Mouse (Mus musculus) kidney, postnatal 4 days (tissue): ENCODE data around the gene 1700018G05Rik.
"Not testable (repeated sequence)": the region's sequence is repeated elsewhere in the genome, so short reads cannot be mapped to it uniquely, and the experiment has no call there.

Experiments used
- DNase-seq, 2 experiments: peaks; one replicate each; pipeline ENCODE4 v3.0.0; 2021; ENCODE audit warnings: mixed read lengths in 2 of 2

1700018G05Rik gene

GRCm38 (mm10) chrX:102928072-102928471 lies at the start of gene 1700018G05Rik:
Gene 1700018G05Rik, plus strand, starts transcription at chrX:102928372.
- not testable (repeated sequence) for DNase-seq

DNA sequence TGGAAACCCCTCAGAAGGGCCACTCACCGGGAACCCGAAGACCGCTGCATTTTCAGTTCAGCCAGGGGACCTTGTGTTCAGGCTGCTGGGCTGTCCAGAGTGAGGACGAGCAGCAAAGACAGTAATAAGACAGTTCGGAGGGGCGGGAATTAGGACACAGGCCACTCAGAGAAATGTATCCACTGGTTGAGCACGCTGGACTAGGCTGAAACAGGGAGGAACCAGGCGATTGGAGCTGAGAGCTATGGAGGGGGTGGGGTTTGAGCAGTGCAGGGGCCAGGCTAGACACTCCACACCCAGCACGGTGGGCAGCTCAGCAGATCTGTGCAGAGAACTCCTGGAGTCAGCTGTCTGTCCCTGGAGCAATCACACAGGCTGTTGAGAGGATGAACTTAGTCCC lies 19.6 kb upstream of the 1700018G05Rik start, which contains the start of the genes Dmrtc1a and 1700011M02Rik:
Gene Dmrtc1a (minus strand): TSS at position 101 of the 400 bp plus-strand sequence.
Gene 1700011M02Rik (plus strand): TSS at position 319 of the 400 bp plus-strand sequence.
- not testable (repeated sequence) for DNase-seq

DNA sequence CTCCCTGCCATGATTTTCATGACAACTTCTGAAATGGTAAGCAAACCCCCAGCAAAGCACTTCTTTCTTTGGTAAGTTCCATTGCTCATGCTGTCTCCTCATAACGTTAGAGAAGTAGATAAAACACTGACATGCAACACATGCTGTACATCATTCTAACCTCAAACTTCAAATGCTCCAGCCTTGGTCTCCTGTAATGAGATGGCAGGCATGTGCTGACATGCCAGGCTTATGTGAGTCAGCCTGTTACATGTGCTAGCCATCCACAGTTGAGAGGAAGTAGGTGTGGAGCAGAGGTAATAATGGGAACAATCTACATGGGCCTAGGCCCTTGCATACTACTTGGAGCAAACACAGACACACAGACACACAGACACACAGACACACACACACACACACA lies 13.3 kb upstream of the 1700018G05Rik start:
- not testable (repeated sequence) for DNase-seq

DNA sequence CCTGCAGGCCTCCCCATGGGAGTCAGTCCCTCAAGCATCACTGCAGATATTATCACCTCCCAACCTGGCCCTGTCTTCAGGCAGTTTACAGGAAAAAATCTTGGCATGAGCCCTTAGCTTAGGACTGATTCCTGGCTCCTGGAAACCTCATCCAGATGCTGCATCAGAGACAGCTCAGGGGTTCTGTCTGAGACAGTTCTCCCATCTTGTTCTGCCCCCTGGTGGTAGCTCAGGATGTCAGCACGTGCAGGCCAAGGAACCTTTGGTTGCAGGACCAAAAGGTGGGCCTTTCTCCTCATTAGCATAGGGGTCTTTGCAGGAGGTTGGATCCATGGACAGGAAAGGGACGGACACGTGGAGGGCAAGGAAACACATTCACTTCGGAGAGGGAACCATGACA lies 1.5 kb upstream of the 1700018G05Rik start:
- DNase-seq = peak; percentile 52 to 56

- DNase-seq = peak in 1 of 2 experiments; percentile 2
Measured at GRCm38 (mm10) chrX:102932992-102933570, 4.9 kb downstream of the 1700018G05Rik start.

DNA sequence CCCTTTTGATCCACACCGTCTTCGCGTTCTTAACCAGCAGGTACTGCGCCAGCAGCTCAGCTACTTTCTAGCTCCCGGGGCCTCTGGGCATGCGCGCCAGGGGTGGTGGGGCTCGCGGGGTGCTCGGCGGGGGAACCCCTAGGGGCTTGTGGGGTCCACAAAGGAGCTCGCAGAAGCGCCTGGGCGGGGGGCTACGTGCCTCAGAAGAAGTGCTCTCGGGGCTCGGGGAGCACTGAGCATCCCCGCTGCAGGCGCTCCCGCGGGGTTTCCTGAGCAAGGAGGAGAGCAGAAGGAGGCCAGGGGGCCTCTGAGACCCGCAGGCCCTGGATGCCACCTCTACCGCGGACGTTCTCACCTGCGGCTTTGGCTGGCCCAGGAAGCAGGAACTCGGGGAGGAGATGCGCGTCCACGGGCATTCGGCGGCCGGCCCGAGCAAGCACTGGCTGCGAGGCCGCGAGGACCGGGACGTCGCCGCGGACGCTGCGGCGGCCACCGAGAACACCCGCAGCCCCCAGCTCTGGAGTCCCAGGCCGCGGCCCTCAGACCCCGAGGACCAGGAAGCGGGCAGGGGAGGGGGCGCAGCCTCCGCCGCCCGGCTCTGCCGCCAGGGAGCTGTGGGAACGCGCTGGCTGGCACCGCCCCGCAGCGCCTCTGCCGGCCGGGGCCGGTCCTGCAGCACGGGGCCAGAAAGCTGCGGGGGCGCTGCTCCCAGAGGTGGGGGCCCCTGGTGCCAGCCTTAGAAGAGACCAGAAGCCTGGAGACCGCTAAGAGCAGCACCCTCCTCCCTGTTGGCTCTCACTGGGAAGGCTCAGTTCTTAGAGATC lies 5.6 kb downstream of the 1700018G05Rik start:
- peak; percentile 61 to 71 for DNase-seq

- no peak for DNase-seq
Measured at GRCm38 (mm10) chrX:102934395-102934764, 6.2 kb downstream of the 1700018G05Rik start.

DNA sequence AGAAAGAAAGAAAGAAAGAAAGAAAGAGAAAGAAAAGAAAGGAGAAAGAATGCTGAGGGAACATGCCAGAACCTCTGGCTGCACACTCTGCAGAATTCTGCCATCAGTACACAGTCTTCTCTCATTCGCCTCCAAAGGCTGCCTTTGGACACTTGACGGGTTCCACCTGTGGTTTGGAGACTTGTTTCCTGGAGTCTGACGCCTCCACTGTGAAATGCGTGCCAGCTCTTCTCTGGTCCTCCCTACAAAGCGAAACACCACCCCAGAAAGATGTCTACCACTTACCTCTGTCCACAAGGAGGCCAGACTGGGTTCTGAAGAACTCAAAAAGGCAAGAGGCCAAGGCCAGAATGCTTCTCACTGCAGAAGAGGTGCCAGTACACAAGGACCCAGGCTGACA lies 8.6 kb downstream of the 1700018G05Rik start:
- DNase-seq = peak; percentile 10 to 21

DNA sequence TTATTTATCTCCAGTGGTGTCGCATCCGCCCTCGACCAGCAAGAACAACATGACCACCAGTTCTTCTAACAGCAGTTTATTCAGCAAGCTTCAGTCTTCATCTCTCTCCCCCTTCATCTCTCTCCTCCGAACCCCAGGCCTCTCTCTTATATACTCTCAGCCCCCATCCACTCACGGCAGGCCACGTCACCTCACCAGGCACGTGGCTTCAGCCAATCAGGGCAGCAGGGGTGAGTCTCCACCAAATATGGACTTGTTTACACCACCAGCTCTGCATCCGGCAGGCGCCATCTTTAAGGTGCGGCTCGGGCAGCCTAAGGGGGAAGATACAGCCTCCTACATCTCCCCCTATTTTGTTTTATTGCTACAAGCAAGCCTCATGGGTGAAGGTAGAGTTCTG lies 22.0 kb downstream of the 1700018G05Rik start:
- not testable (repeated sequence) for DNase-seq

DNA sequence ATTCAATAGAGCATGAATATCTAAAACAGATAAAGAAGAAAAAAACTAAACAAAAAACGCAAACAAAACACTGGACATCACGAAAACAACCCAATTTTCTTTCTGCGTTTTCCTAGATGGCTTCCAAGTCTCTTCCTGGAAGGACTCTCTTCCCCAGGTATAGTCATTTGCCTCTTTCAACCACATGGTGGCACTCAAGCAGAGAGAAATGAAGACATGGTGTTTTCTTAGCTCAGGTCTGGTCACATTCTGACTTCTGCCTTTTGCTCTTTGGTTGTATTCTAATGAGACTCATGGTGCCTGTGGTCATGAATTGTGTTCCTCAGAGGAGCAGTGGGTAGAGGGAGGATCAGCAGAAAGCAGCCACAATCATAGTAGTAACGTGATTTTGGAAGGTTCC lies 30.7 kb downstream of the 1700018G05Rik start:
- DNase-seq = peak; percentile 5 to 8

DNA sequence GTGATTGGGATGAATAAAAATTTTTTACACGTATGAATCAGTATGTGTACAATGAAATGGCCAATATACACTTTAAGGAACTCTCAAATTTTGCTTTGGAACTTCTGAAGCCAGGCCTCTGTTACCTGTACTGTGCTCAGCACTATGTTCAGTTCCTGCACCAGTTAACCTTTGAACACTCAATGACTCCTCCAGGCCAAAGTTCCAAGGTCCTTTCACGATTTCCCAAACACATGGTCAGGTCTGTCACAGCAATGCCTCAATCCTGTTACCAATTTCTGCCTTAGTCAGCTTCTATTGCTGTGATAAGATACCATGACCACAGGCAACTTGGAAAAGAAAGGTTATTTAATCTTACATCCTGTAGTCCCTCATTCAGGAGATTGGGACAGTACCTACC lies 32.4 kb downstream of the 1700018G05Rik start:
- no peak for DNase-seq
